Mouse (Mus musculus) stomach, postnatal 0 days (tissue): ENCODE measurements around the gene Aim2.

ENCODE experiments used
- CTCF ChIP-seq: IDR thresholded peaks from 2 replicates; pipeline ENCODE4 v1.5.1; 2016; ENCODE audit warnings: antibody characterized with exemption, low read depth, mild to moderate bottlenecking, moderate library complexity
- EP300 ChIP-seq: optimal IDR thresholded peaks from 2 replicates; pipeline ENCODE3; 2016; ENCODE audit warnings: antibody characterized with exemption

DNA sequence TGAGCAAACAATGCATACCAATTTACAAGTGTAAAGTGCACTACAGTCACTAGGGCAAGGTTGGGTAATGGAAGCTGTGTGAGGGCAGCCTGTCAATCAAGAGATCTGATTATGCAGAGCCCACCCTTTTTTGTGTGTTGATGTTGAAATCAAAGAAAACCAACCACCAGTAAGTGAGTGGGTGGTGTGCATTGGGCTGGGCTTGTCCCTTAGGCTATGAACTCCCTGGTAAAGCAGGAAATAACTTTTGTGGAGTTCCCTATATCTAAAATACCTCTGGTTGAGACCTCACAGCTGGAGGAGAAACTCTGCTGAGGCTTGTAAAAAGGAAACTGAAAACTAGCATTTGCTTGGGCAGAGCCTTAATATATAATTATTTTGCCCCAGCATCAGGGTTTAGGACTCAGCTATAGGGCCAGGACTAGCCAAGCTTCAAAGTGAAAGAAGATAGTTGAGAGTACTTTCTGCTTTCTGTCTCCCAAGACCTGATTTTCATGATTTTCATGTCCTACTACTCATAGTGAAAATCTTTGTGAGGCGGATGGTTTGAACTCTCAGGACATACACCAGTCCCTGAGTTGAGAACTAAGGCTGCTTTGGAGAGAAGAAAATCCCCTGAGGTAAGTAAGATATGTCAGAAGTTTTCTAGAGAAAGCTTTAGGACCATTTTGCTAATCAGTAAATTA is 68.4 kb downstream of the Aim2 start:
- TF ChIP-seq CTCF (no peak), EP300 (no peak)
